ENCODE assay signal across 8 mouse cellular contexts in genomic region chr15:78239453-78239852, GRCm38 (mm10). TPM values are rescaled to one million over a fixed set of nuclear protein-coding genes. Genes with fewer than 3 reads are reported as not detected.
DNase-seq lines count a peak whose midpoint lies in the region; ATAC-seq lines count a peak whose summit lies in the region.

No protein-coding gene starts in this region.

- no peak overlapping the region for H3K4me2 ChIP-seq in forebrain, embryonic 14.5 days (ENCODE audit: low read length)
- H3K4me2 ChIP-seq in forebrain, embryonic 13.5 days, result no peak overlapping the region

- no peak overlapping the region for H3K27ac ChIP-seq in forebrain, embryonic 14.5 days (ENCODE audit: low read depth, low read length)
- H3K27ac ChIP-seq in forebrain, embryonic 13.5 days, result no peak overlapping the region

- no peaks in the 10 kb centered on the region for H3K36me3 ChIP-seq in forebrain, embryonic 14.5 days (ENCODE audit: control insufficient read depth, insufficient read depth, low read length)
- no peaks in the 10 kb centered on the region for H3K36me3 ChIP-seq in forebrain, embryonic 13.5 days (ENCODE audit: poor library complexity, severe bottlenecking)

- no peaks in the 10 kb centered on the region for H3K27me3 ChIP-seq in forebrain, embryonic 14.5 days (replicated peaks; ENCODE audit: control insufficient read depth, insufficient read depth, low read length)
- H3K27me3 ChIP-seq in forebrain, embryonic 13.5 days, result peaks cover 9% of the 10 kb centered on the region; the same call in 1 of the 2 replicates

- no peak overlapping the region for H3K4me3 ChIP-seq in forebrain, embryonic 14.5 days (ENCODE audit: low read depth, low read length)
- no peak overlapping the region for H3K4me3 ChIP-seq in forebrain, embryonic 13.5 days

- H3K9me3 ChIP-seq in forebrain, embryonic 14.5 days (replicated peaks; ENCODE audit: control insufficient read depth, low read length), result no peaks in the 10 kb centered on the region
- no peaks in the 10 kb centered on the region for H3K9me3 ChIP-seq in forebrain, embryonic 13.5 days (replicated peaks)

- DNase-seq in forebrain, embryonic 14.5 days (ENCODE audit: low spot score), result peak; percentile 85
- peak; percentile 50 for DNase-seq in urinary bladder, postnatal 14 days (ENCODE audit: low spot score)
- DNase-seq in urinary bladder, postnatal 10 days (ENCODE audit: low spot score), result no peak
- peak; percentile 81 to 89 for DNase-seq in cerebellum, postnatal 14 days
- peak; percentile 78 for DNase-seq in lung, postnatal 10 days
- DNase-seq in spleen, adult 18-20 months, result peak; percentile 36 to 67

- ATAC-seq in forebrain, embryonic 14.5 days, result no peak
- no peak for ATAC-seq in forebrain, embryonic 13.5 days
- ATAC-seq in inflammation-experienced regulatory T-cells, adult 6 months, result peak; percentile 50

- WGBS in forebrain, embryonic 14.5 days, result 21% methylated on average over 10 of the region's 10 CpGs
- 24% methylated on average over 10 of the region's 10 CpGs for WGBS in forebrain, embryonic 13.5 days

- H3K9ac ChIP-seq in forebrain, embryonic 14.5 days (ENCODE audit: low read length), result no peak overlapping the region
- no peak overlapping the region for H3K9ac ChIP-seq in forebrain, embryonic 13.5 days

- H3K4me1 ChIP-seq in forebrain, embryonic 14.5 days (ENCODE audit: control insufficient read depth, insufficient read depth, low read length), result no peaks in the 10 kb centered on the region
- H3K4me1 ChIP-seq in forebrain, embryonic 13.5 days, result no peaks in the 10 kb centered on the region

RNA-seq across cellular contexts. Expression of gene Ncf4, which starts 5.1 kb away (rescaled TPM):
- polyA plus RNA-seq in forebrain, embryonic 14.5 days (2014; fragmentation: Nextera tagmentation; extraction: Ambion mirVana), result 1.1 TPM in 2 replicates
- 0.68 and 1.0 TPM in 2 replicates for polyA plus RNA-seq in forebrain, embryonic 13.5 days (2015; fragmentation: Nextera tagmentation; extraction: Ambion mirVana)
- polyA plus RNA-seq in inflammation-experienced regulatory T-cells, adult 6 months (2017; shearing (Covaris generic)), result 100 to 1,000 TPM; 145 to 184 (median 174) TPM

RNA-seq across cellular contexts. Expression of gene Pvalb, which starts 33.3 kb away (rescaled TPM):
- 0.19 and 1.3 TPM in 2 replicates for polyA plus RNA-seq in forebrain, embryonic 14.5 days (2014; fragmentation: Nextera tagmentation; extraction: Ambion mirVana)
- not detected in 2 replicates for polyA plus RNA-seq in forebrain, embryonic 13.5 days (2015; fragmentation: Nextera tagmentation; extraction: Ambion mirVana)
- not detected for polyA plus RNA-seq in inflammation-experienced regulatory T-cells, adult 6 months (2017; shearing (Covaris generic))

Comparison
In these comparisons a context has a peak if more than half of its experiments do, and no peak if none do; other contexts are left out.
1. RNA of gene Ncf4, which starts 5.1 kb away (polyA plus RNA-seq): 145 to 184 TPM in inflammation-experienced regulatory T-cells, adult 6 months; 1.1 TPM in forebrain, embryonic 14.5 days and 0.68 to 1.0 TPM in forebrain, embryonic 13.5 days; every median in the first group is over 10 times any median in the second.